Mouse (Mus musculus): ENCODE data around the gene Stk38l. TPM values are rescaled to one million over a fixed set of nuclear protein-coding genes. Genes with fewer than 3 reads are reported as not detected.

Gene Stk38l
- polyA plus RNA-seq, 1 experiment from 2014 or later = 17.3 TPM

DNA sequence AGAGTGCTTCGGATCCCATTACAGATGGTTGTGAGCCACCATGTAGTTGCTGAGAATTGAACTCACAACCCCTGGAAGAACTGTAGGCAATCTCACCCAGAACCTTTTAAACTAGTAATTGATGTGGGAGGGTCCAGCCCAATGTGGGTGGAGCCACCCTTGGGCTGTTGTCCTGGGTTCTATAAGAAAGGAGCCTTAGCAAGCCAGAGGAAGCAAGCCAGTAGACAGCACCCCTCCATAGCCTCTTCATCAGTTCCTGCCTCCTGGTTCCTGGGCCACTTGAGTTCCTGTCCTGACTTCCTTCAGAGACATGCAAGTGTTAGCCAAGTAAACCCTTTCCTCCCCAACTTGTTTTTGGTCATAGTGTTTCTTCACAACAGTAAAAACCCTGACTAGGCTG lies 24.3 kb upstream of the Stk38l start:
- in situ Hi-C loops (cut with MboI; ENCODE audit: low pct_unique_long_range_greater_than_20kb) = no loop called here
- ChIA-PET POLR2A (interaction anchor here (0.8 kb wide), 1 partner anchor 58 kb away, joined by 3 read pairs; no protein-coding TSS in a partner anchor), CTCF (no interaction called here)
- TF ChIP-seq CTCF (IDR thresholded peaks at IDR 0.05) = no peak
- ATAC-seq (no peak), DNase-seq (ENCODE audit: low read depth, low spot score) (no peak)
- no peaks in the 10 kb centered on the region for H3K27me3 ChIP-seq

DNA sequence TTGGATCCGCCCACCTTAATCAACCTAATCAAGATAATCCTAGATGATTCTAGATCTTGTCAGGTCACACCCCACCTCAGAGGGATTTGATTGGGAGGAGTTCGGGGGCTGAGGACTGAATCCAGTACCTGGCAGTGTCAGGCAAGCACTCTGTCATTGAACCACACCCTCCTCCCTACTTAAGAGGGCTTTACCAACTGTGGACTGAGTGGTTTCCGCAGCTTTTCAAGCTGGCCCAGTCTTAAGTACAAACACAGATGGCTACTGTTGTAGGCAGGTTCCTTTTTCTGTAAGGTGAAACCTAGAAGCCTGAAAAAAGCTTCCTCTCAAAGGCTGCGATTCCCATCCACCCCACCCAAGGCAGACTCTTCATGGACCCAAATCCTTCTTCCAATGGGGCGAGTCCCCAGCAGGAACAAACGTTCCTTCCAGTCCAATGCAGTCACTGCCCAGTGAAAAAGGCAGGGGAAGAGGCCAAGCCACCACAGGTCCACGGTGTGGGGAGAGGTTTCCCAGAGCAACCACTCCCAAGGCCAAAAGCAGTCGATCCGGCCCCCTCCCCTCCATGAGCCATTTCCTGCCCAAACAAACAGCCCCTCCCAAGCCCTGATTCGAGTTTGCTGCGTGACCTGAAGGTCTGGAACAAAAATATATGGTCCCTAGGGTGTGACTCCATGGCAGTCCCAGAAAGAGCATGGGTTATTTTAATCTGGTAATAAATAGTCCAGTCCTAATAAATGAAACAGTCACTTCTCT lies 22.5 kb upstream of the Stk38l start:
- no peaks in the 10 kb centered on the region for H3K27me3 ChIP-seq
- DNase-seq (ENCODE audit: low read depth, low spot score) (no peak), ATAC-seq (no peak)
- in situ Hi-C loops (cut with MboI; ENCODE audit: low pct_unique_long_range_greater_than_20kb) = no loop called here
- CTCF ChIA-PET = no interaction called here
- no peak for TF ChIP-seq CTCF (IDR thresholded peaks at IDR 0.05)
- POLR2A ChIA-PET = no interaction called here

DNA sequence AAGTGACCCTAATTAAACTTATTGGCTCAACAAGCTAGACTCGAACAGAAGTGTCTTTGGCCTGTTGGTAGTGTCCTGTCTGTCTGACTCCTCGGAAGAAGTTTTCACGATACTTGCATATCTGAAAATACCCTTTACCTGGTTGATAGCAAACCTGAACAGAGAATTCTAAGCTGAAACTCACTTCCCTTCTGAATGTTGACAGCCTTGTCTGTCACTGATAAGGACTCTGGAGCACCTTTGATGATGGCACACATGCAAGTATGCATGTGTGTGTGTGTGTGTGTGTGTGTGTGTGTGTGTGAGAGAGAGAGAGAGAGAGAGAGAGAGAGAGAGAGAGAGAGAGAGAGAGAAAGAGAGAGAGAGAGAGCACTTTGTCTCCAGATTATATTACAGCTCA lies 21.4 kb upstream of the Stk38l start:
- POLR2A ChIA-PET = no interaction called here
- in situ Hi-C loops (cut with MboI; ENCODE audit: low pct_unique_long_range_greater_than_20kb) = no loop called here
- CTCF ChIA-PET = no interaction called here
- no peak for TF ChIP-seq CTCF (IDR thresholded peaks at IDR 0.05)
- DNase-seq (ENCODE audit: low read depth, low spot score) (no peak), ATAC-seq (no peak)
- H3K27me3 ChIP-seq = no peaks in the 10 kb centered on the region

DNA sequence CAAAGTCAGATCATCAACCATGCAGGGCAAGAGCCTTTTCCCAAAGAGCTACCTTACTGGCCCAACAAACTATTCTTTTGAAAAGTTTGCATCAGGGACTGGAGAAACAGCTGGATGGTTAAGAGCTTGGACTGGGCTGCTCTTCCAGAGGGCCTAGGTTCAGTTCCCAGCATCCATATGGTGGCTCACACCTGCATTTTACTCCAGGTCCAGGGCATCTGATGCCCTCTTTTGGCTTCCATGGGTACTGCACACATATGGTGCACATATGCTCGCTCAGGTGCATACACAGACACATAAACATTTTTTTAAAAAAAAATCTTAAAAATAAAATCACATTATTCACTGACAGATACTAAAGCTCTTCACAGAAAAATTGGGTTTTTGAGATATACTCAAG lies 19.2 kb upstream of the Stk38l start:
- DNase-seq (ENCODE audit: low read depth, low spot score) (no peak), ATAC-seq (no peak)
- in situ Hi-C loops (cut with MboI; ENCODE audit: low pct_unique_long_range_greater_than_20kb) = no loop called here
- POLR2A ChIA-PET = no interaction called here
- CTCF ChIA-PET = interaction anchor here (1.4 to 2.0 kb wide), 3 partner anchors 12 to 58 kb away, joined by 3 to 8 read pairs (median 4); partner anchors contain the start of gene Stk38l
- peak; percentile 14 for TF ChIP-seq CTCF (IDR thresholded peaks at IDR 0.05)
- H3K27me3 ChIP-seq = no peaks in the 10 kb centered on the region

DNA sequence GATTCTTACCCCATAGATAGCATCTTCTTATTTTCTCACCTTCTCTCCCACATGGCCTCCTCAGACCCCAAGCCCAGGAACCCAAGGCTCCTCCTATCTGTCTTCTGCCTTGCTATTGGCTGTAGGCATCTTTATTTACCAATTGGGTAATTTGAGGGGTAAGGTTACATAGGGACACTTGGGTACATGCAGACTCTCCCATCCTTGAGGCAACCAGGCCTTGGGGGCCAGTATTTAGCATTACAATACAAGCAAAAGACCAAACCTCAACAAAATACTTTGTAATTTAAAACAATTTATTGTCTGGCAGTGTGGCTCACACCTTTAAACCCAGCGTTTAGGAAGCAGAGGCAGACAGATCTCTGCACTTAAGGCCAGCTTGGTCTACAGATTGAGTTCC lies 5.2 kb upstream of the Stk38l start:
- TF ChIP-seq CTCF (IDR thresholded peaks at IDR 0.05) = no peak
- no peaks in the 10 kb centered on the region for H3K27me3 ChIP-seq
- no peak for DNase-seq (ENCODE audit: low read depth, low spot score)
- POLR2A ChIA-PET = no interaction called here
- in situ Hi-C loops (cut with MboI; ENCODE audit: low pct_unique_long_range_greater_than_20kb) = no loop called here
- CTCF ChIA-PET = interaction anchor here (0.6 to 1.1 kb wide), 2 partner anchors 18 to 65 kb away, joined by 3 read pairs; no protein-coding TSS in a partner anchor
- ATAC-seq = no peak

DNA sequence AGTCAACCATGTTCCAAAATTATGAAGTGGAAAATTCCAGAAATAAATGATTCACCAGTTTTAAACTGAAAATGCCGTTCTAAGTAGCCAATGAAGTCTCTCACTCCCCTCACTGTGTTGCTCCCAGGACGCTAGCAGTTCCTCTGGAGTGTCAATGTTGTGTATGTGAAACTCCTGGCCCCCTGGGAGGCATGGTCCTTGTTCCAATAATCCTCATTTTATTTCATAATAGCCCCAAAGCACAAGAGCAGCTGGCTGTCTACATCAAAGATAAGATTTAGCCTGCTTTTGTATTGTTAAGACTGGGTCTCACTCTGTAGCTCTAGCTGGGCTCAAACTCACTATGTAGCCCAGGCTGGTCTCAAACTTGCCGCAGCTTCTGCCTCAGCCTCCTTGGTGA lies 990 bp upstream of the Stk38l start:
- ChIA-PET CTCF (interaction anchor here (1.0 to 1.1 kb wide), 2 partner anchors 17 to 39 kb away, joined by 4 read pairs; no protein-coding TSS in a partner anchor), POLR2A (no interaction called here)
- TF ChIP-seq CTCF (IDR thresholded peaks at IDR 0.05) = no peak
- DNase-seq (ENCODE audit: low read depth, low spot score) = no peak
- H3K27me3 ChIP-seq = no peaks in the 10 kb centered on the region
- in situ Hi-C loops (cut with MboI; ENCODE audit: low pct_unique_long_range_greater_than_20kb) = no loop called here
- no peak for ATAC-seq

DNA sequence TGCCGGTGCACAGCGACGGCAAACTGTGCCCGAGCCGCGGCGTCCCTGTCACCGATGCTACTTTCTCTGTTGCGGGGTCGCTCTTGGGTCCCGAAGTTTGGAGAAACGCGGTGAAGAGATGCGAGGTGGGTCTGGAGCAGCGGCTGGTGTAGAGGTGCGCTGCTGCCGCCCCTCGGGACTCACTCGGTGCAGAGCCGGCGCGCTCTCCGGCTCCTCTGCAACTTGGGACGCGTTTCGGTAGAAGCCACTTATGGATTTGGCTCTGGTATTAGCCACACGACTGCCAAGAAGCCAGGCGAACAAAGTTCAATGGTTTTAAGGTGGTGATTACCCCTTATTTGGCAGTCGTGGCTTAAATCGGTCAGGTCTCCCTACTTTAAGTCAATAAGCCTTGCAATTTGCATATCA lies 593 bp downstream of the Stk38l start:
- ChIA-PET CTCF (no interaction called here), POLR2A (no interaction called here)
- no peaks in the 10 kb centered on the region for H3K27me3 ChIP-seq
- ATAC-seq (peak; percentile 48), DNase-seq (ENCODE audit: low read depth, low spot score) (no peak)
- TF ChIP-seq CTCF (IDR thresholded peaks at IDR 0.05) = no peak
- in situ Hi-C loops (cut with MboI; ENCODE audit: low pct_unique_long_range_greater_than_20kb) = no loop called here

DNA sequence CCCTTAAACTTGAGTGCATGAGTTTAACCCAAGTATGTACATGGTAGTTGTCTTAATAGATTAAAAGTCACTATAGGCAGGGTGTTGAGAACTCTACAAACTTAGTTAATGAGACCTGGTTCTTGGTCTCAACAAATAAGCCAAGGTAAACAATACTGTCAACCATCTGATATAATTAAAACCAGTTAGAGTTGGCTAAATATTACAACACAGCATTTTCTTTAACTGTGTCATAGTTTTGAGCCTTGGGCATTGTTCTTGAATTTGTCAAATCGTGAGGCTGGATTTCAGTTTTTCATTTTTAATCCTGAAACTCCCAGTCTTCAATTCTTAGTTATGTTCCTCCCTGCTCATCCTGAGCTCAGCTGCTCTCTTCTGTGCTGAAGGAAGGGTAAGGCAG lies 6.2 kb downstream of the Stk38l start:
- no peaks in the 10 kb centered on the region for H3K27me3 ChIP-seq
- CTCF ChIA-PET = interaction anchor here (0.9 to 1.3 kb wide), 4 partner anchors 27 to 67 kb away, joined by 3 read pairs; no protein-coding TSS in a partner anchor
- DNase-seq (ENCODE audit: low read depth, low spot score) (no peak), ATAC-seq (no peak)
- in situ Hi-C loops (cut with MboI; ENCODE audit: low pct_unique_long_range_greater_than_20kb) = no loop called here
- POLR2A ChIA-PET = no interaction called here
- no peak for TF ChIP-seq CTCF (IDR thresholded peaks at IDR 0.05)

DNA sequence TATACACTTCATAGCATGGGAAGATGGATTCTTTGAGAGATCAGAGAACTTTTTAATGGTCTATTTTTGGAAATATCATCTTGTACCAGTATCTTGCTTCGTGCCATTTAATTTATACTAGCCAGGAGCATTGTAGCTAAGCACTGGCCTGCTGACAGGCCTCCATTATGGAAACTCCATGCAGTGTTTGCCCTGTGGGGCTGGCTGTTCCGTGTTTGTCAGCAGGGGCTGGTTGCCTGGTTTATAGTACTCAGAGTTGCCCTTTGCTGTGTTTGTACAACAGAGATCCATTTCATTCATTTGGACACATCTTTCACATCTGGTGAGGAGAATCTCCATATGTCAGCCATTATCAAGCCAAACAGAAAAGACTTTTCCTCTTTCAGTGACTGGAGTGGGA lies 6.9 kb downstream of the Stk38l start:
- ATAC-seq (no peak), DNase-seq (ENCODE audit: low read depth, low spot score) (no peak)
- ChIA-PET POLR2A (no interaction called here), CTCF (interaction anchor here (1.0 kb wide), 1 partner anchor 34 kb away, joined by 3 read pairs; no protein-coding TSS in a partner anchor)
- H3K27me3 ChIP-seq = no peaks in the 10 kb centered on the region
- in situ Hi-C loops (cut with MboI; ENCODE audit: low pct_unique_long_range_greater_than_20kb) = no loop called here
- TF ChIP-seq CTCF (IDR thresholded peaks at IDR 0.05) = no peak

DNA sequence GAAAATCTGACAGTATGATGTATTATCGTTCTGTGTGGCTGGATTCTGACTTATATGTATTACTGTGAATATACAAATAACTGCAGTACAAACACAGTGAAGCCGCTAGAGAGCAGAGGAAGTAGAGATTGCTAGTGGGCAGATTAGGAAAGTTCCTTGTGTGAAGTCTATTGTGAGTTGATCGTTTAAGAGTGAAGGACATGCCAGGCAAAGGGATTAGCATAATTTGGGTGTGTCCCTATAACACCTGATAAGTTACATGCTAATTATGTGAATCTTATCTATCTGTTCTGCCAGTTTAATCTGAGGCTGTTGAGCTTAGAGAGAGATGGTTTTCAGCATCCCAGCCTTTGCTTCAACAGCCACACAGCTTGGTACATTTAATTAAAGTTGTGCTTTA lies 7.4 kb downstream of the Stk38l start:
- in situ Hi-C loops (cut with MboI; ENCODE audit: low pct_unique_long_range_greater_than_20kb) = no loop called here
- ChIA-PET CTCF (interaction anchor here (1.0 to 1.2 kb wide), 2 partner anchors 10 to 34 kb away, joined by 3 read pairs; no protein-coding TSS in a partner anchor), POLR2A (no interaction called here)
- no peak for DNase-seq (ENCODE audit: low read depth, low spot score)
- H3K27me3 ChIP-seq = no peaks in the 10 kb centered on the region
- TF ChIP-seq CTCF (IDR thresholded peaks at IDR 0.05) = no peak
- no peak for ATAC-seq

DNA sequence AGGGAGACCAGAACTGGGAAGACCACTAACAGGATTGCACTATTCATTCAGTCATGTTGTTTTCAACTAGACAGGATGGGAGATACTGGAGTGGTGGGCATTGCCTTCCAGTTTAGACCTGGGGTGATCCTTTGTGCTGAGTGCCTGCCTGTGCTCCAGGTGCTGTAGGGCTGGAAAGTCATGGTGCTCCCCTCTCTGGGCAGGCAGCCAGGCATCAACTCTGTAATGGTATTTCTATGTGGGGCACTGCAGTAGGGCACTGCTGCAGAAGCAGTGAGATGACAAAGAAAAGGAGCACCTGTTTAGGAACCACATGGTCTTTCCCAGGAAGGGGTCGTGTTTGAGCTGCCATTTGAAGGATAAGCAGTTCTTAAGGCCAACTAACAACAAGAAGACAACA lies 7.9 kb downstream of the Stk38l start:
- no peak for TF ChIP-seq CTCF (IDR thresholded peaks at IDR 0.05)
- POLR2A ChIA-PET = no interaction called here
- no peak for DNase-seq (ENCODE audit: low read depth, low spot score)
- CTCF ChIA-PET = interaction anchor here (1.2 kb wide), 1 partner anchor 9 kb away, joined by 3 read pairs; no protein-coding TSS in a partner anchor
- ATAC-seq = no peak
- no peaks in the 10 kb centered on the region for H3K27me3 ChIP-seq
- in situ Hi-C loops (cut with MboI; ENCODE audit: low pct_unique_long_range_greater_than_20kb) = no loop called here

Data from Patski (cell line).